Mouse (Mus musculus): Measurements from ENCODE around the gene Plcd3.

Gene Plcd3

DNA sequence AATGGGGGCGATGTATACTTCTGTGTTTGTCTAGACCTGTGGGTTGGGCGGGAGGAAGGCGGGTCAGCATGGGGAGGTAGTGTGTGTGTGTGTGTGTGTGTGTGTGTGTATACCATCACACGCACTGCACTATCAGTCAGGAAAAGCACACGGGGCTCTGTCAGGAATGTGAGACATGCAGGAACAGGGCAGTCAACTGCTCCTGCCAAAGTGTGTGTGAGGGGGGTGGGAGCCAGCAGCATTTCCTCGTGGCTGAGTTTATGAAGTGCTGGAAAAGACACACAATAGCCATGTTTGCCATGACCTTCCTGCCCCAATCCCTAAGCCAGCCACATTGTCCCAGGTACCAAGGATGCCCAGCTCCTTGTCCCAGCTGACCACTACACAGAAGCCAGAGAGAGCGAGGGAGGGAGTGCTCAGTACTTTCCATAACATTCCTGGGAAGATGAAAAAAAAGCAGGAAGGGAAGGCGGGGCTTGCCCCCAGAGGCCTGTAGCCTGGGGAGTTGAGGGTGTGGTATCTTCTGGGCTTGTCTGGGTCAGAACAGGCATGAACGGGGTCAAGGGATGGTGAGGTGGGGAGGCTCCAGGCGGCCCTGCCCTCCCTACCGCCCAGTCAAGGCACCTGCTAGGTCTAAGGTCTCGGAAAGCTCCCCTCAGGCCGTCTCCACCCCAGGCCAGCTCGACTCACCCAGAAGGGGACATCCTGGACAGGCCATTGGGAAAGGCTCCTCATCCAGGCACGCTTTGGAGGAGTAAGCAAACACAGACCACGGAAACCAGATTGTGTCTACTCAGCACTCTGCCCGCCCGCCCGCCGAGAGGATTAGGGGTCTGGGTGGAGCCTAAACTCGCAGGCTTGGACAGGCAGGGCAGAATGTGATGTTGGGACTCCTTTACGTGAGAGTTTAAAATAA lies 4.2 kb downstream of the Plcd3 start:
- DNase-seq = peak; percentile 38 to 58

DNA sequence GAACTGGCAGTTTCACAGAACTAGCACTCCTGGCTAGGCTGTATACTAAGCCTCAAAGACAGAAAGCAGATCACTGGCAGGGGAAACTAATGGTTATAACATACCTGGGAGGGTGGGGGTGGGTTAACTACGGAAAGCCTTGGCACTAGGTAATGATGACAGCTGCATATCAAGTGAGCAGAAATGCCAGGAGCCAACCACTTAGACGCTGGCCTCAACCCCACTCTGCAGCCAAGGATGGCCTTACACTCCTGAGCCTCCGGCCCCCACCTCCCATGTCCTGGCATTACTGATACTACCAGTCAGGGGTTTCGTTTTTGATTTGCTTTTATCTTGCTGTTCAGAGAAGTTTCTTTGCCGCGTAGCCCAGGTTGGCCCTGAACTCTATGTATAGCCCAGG lies 5.7 kb downstream of the Plcd3 start:
- no peak for DNase-seq

DNA sequence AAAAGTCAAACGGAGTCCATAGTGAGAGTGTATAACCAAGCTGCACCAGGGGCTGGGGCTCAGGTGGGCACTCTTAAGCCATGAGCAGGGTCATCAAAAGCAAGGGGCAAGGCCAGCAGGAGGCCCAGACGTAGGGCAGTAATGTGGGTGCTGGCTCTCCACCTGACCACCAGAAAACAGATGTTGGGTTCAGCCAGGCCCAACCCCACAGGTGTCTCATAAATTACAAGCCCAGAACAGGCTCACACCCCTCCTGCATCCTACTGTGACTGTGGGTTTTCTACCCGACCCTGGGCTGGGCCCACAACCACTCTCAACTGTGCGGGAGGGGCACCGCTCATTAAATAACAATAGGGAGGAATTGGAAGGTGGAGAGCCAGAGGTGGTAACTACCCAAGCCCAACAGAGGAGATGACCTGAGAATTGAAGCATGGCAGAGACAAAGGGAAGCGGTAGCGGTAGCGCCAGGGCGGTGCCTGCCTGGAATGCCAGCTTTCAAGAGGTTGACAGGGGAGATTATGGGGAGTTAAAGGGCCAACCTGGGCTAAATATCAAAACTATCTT lies 6.3 kb downstream of the Plcd3 start:
- DNase-seq = no peak

DNA sequence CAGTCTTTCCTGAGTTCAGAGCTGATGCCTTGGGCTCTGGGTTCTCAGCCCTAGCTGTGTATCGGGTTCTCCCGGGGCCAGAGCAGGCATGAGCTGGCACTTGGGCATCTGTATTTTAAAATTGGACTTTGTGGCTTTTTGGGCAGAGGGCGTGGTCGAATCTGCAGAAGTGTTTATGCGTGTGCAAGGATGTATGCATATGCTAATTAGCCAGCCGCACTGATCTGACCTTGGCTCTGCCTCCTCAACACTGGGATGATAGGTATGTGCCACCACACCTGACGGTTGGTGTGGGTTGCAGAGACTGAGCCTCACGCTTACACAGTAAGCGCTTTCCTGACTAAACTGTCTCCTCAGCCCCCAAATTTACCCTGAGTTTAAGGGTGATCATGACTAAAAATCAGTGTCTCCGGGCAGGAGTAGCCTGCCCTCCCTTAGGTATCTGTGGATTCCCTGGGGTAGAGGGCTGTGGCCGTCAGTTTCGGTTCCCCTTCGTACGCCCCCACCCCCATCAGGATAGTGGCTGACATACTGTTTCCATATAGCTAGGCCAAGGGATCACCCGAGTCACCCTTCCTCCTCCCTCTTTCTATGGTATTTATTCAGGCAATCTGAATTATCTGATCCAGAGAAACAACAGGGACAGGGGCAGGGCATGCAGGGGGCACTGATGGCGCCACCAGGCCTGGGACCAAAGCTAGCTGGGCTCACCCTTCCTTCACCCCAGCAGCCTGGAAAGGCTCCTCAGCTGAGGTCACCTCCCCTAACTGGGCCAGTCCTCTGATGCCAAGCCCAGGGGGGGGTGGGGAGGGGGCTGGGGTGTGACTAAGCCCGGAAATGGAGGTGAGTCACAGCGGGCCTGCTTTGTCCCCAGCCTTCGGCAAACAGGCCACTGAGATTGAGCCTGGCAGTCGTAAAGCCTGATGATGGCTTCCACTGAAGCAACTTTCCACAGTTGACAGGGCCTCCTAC lies 7.3 kb downstream of the Plcd3 start:
- DNase-seq = no peak

GRCm38 (mm10) chr11:103093306-103093705 lies 8.2 kb downstream of the Plcd3 start:
- DNase-seq = no peak

DNA sequence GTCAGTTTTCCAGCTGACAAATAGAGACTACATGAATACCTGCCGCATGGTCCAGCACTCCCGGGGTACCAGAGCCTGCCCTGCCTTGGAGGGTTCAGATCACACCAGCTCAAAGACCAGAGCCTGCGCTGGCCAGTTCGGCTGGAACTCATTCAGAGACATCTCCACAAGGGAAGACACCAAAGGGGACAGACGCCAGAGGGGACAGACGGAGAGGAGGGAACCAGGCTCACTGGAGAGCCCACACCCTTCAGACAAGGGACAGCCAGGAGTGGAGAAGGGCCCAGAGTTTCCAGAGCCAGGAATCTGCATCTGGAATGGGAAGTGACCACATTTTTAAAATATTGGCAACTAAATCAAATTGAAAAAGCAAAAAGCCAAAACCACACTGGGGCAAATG lies 19.8 kb downstream of the Plcd3 start:
- no peak for DNase-seq

DNA sequence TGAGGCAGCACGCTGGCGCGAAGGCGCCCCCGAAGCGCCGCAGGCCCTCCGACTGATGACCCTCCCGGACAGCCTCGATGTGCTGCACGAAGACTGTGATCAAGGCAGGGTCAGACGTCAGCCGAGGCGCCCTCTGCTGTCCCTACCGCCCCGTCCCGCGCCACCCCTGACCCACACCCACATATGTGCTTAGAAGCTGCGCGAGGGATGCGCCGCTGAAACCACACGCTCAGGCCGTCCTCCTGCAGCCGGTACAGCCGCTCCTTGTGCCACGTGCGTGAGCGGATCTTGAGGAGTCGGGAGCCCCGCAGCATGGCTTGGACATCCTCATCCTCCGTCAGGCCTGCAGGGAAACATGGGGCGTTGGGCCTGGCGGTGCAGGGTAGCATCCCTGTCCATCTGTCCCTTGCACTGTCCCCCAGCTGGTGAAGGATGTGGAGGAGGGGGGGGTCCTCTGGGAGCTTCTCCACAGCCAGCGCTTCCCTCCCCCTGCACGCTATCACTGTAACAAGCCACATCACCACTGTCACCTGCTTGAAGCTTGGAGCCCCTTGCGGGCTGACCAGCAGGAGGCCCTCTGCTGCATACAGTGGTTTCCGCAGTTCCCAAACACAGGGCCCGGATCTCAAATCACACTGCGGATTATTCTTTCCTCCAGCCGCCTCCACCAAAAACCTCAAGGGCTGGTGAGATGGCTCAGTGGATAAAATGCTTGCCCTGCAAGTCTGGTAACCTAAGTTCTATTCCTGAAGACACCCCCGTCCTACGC lies 21.0 kb downstream of the Plcd3 start:
- DNase-seq = peak in 1 of 2 experiments; percentile 56

- no peak for DNase-seq
Measured at GRCm38 (mm10) chr11:103078131-103078530, 23.3 kb downstream of the Plcd3 start.

DNA sequence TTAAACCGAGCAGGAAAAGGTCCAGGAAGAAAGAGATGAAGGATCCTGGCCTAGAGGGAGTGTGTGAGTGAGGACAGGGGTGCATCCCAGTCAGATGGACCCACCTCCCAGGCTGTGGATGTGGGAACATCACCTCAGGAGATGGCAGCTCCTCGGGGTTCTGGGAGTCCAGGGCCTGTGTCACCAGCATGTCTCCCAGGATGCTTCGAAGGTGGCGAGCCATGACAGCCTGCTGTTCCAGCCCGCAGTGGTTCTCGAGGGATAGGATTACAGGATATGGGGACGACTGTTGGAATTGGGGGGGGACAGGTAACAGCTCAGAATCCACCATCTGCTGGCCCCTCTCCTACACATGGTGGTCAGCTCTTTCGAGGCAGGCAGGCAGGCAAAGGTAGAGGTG lies 24.9 kb downstream of the Plcd3 start:
- no peak for DNase-seq

GRCm38 (mm10) chr11:103076010-103076409 lies 25.4 kb downstream of the Plcd3 start:
- no peak for DNase-seq

DNA sequence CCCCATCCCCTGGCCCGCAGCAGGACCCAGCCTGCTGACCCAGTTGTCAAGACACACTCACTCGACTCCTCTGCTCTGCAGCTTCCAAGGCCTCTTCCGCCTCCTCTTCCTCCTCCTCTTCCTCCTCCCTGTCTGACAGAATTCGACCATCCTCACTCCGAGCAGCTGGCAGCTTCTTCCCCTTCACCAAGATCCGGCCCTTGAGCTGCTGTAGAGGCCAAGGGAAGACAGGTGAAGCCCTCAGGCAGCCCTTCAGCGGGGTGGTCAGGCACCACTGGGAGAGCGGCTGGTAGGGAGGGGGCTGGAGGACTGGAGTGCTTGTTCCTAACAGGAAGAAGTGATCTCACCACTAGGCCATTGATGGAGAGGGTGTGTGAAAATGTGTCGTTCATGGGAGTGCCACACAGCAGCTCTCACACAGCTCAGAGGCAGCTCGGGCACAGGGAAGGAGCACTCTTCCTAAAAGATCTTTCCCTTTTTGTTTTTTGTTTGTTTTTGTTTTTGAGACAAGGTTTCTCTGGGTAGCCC lies 26.6 kb downstream of the Plcd3 start:
- DNase-seq = no peak

DNA sequence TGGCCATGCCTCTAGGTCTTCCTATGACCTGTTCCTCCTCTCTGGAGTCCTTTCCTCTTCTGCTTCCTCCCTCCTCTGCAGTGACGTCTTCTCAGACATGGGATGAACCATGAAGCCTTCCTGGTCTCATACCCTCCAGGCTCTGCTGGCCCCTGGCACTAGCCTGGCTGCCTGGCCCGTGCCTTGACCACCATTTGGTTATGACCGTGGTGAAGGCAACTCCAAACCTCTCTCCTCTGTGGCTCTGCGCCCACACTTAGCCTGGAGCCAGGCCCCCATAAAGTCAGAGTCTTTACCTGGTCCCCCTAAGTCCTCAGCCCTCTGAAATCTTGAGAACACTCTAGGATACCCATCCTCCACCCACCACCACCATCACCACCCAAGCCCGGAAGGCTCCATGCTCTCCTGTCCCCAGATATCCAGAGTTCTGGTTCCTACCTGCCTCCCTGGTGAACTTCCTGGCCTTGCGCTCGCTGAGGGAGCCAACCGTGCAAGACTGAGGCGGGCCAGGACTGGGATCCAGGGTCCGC lies 27.3 kb downstream of the Plcd3 start:
- no peak for DNase-seq

- DNase-seq = no peak
Measured at GRCm38 (mm10) chr11:103073671-103074070, 27.8 kb downstream of the Plcd3 start.

DNA sequence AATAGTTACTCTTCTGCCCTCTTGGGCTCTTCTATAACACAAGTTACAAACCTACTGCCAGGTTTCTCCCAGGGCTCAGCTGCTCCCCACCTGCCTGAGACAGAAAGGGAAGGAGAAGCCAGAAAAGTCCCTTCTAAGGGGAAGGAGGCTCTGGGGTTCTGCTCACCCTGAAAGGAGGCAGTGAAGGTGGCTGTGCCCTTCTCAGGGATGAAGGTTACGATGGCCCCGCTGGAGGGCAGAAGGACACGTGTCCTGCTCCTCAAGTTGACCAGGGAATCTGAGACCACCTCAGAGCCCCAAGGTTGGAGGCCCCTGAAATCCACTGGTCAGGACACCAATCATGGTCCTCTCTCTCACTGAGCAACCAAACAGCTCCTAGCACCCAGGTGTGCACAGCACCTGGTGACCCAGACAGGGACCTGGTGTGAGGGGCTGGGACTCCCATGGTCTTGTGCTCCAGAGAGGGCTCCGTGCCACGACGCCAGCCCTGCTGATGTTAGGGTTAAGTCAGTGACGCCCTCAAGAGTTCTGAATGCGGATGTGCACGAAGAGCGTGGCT lies 31.1 kb downstream of the Plcd3 start:
- DNase-seq = no peak

DNA sequence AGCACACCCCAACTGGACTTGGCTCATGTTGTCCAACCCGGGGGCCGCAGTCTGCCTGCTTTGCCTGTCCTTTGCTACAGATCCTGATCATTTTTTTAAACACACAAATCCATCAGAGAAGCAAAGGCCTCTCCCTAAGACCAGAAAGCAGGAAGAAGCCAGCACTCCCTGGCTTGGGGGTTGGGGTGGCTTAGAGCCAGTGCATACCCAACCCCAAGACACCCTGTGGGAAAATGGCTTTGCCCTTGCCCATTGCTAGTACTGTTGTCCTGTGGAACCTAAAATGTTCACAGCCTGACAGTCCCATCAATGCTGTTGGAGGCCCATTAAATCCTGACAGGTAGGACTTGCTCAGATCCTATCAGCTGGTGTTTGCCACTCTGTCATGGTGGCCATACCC lies 31.7 kb downstream of the Plcd3 start:
- DNase-seq = no peak

DNA sequence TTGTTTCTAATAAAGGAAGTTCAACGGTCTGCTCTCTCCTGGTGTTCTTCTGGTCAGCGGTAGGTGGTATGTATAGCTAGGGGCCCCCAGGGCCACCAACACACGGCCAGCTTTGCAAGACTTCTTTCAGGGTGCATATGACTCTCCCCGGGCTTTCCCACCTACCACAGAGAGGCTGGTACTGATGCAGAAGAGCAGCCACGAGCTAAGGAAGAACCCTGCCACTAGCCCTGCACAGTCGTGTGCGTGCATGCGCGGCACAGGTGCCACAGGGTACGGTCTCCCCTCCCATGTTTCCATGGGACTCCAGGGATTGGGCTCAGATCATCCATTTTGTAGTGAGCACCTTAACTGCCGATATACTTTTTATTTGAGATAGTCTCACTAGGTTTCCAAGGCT lies 32.6 kb downstream of the Plcd3 start:
- DNase-seq = no peak

DNA sequence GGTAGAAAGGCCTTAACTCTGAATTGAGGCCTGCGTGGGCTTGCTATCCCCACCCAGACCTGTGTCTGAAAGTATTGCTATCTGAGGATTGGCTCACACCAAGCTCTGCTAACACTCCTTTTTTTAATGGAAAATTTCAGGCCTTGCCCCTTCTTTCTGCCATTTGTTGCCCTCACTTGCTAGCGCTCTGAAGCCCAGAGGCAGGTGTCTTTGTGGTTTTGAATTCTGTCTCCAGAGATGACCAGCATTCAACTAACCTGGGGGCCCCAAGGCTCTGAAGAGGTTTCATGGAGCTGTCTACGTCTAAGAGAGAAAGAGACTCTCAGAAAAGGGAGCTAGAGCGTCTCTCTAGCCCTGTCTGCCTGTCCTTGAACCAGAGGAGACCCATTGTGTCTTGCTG lies 33.2 kb downstream of the Plcd3 start:
- no peak for DNase-seq

DNA sequence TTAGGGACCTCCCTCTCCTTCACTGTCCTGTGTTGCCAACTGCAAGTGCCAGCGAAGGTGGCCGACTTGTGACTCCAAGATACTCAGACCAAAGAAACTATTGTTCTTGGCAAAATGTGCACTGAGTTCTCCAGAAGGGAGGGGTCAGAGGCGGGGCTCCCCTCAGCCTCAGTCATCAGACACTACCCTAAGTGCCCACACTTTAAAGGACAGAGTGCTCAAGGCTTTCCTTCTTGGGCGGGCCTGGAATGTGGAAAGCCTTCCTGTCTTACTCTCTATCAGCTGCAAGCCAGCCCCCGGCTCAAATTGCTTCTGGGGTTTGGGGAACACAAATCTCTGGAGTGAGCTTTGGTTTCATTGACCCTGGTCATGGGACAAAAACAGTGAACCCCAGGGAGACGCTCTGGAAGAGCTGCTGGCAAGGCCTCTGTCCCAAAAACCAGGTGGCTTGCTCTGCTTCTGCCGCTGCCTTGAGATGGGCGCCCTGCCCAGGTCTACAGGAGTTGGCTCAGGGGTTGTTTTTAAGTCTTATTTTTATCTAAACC lies 33.9 kb downstream of the Plcd3 start:
- no peak for DNase-seq

GRCm38 (mm10) chr11:103067051-103067361 lies 34.5 kb downstream of the Plcd3 start:
- DNase-seq = no peak

GRCm38 (mm10) chr11:103066191-103067050 lies 35.0 kb downstream of the Plcd3 start:
- no peak for DNase-seq

Data from kidney, postnatal 4 days (tissue).